Mouse (Mus musculus) kidney, adult 2 months (tissue): Measurements from ENCODE around the gene Wnt5b. TPM values are rescaled to one million over a fixed set of nuclear protein-coding genes. Genes with fewer than 3 reads are reported as not detected.

ENCODE experiments used
- DNase-seq: peaks from one replicate; pipeline ENCODE4 v3.0.0; 2021
- H3K27ac ChIP-seq: fragments of 200-500 bp; 2 replicates; pipeline ENCODE4 v1.5.1; 2012; ENCODE audit warnings: low read depth, low read length, control low read depth, inconsistent platforms; ENCODE audit not compliant: insufficient read depth
- H3K27me3 ChIP-seq: fragments of 200-500 bp; replicated peaks from 2 replicates; pipeline ENCODE4 v1.6.1; 2012; ENCODE audit warnings: mild to moderate bottlenecking, moderate library complexity, low read length, inconsistent platforms; ENCODE audit not compliant: control insufficient read depth, insufficient read depth
- H3K36me3 ChIP-seq: fragments of 200-500 bp; 2 replicates; pipeline ENCODE4 v1.6.1; 2012; ENCODE audit warnings: mild to moderate bottlenecking, moderate library complexity, low read length, inconsistent platforms; ENCODE audit not compliant: control insufficient read depth, insufficient read depth
- H3K4me1 ChIP-seq: fragments of 200-500 bp; 2 replicates; pipeline ENCODE4 v1.6.1; 2011; ENCODE audit warnings: low read length; ENCODE audit not compliant: control insufficient read depth, insufficient read depth
- H3K4me3 ChIP-seq: fragments of 200-500 bp; 2 replicates; pipeline ENCODE4 v1.5.1; 2011; ENCODE audit warnings: mild to moderate bottlenecking, low read depth, low read length, control low read depth; ENCODE audit not compliant: insufficient read depth
- CTCF ChIP-seq: fragments of 200-500 bp; conservative IDR thresholded peaks from 2 replicates; pipeline ENCODE4 v1.5.1; 2011; ENCODE audit warnings: low read depth, mild to moderate bottlenecking, control low read depth, low read length, moderate library complexity, mixed read lengths; ENCODE audit not compliant: insufficient read depth, insufficient read length
- POLR2A ChIP-seq: fragments of 200-500 bp; IDR thresholded peaks from one replicate; pipeline ENCODE4 v1.6.1; 2011; ENCODE audit warnings: low read depth, low read length, control low read depth
- WGBS: fragments of 180-500 bp; shearing (Covaris S2); methylation state at CpG from one replicate; pipeline ENCODE4 v1.1.7; 2018; 5-methylcytosine and 5-hydroxymethylcytosine counted together
- polyA plus RNA-seq: library from polyadenylated mRNA; depleted of rRNA; stranded (reverse); fragments of >200 nt; gene quantifications from 2 replicates; pipeline ENCODE4 v1.2.3, GENCODE M21; 2012

Gene Wnt5b
- polyA plus RNA-seq, 1 experiment = 6.2 TPM

GRCm38 (mm10) chr6:119458166-119458565, 86.0 kb downstream of the Wnt5b start:
- H3K4me1 ChIP-seq = no peaks in the 10 kb centered on the region
- WGBS = 72% methylated on average over 8 of the region's 8 CpGs
- no peak overlapping the region for H3K27ac ChIP-seq
- no peaks in the 10 kb centered on the region for H3K27me3 ChIP-seq
- no peaks in the 10 kb centered on the region for H3K36me3 ChIP-seq
- DNase-seq = no peak
- H3K4me3 ChIP-seq = no peak overlapping the region
- TF ChIP-seq CTCF = no peak
- no peak for TF ChIP-seq POLR2A

GRCm38 (mm10) chr6:119451981-119452499, 92.1 kb downstream of the Wnt5b start:
- TF ChIP-seq CTCF (no peak), POLR2A (no peak)
- H3K27ac ChIP-seq = no peak overlapping the region
- H3K4me1 ChIP-seq = peaks cover 5% of the 10 kb centered on the region; the same call in 1 of the 2 replicates
- 7% methylated on average over 15 of the region's 15 CpGs for WGBS
- H3K4me3 ChIP-seq = peak overlapping the region; percentile 37
- peak; percentile 66 for DNase-seq
- no peaks in the 10 kb centered on the region for H3K27me3 ChIP-seq
- no peaks in the 10 kb centered on the region for H3K36me3 ChIP-seq

- WGBS = 58% methylated on average over 14 of the region's 14 CpGs
- H3K27me3 ChIP-seq = no peaks in the 10 kb centered on the region
- no peaks in the 10 kb centered on the region for H3K36me3 ChIP-seq
- H3K27ac ChIP-seq = no peak overlapping the region
- peaks cover 5% of the 10 kb centered on the region; the same call in 1 of the 2 replicates for H3K4me1 ChIP-seq
- no peak overlapping the region for H3K4me3 ChIP-seq
- no peak for DNase-seq
- TF ChIP-seq POLR2A = no peak
- TF ChIP-seq CTCF = no peak
These were observed 92.9 kb downstream of the Wnt5b start for GRCm38 (mm10) chr6:119450965-119451943.

- Histone ChIP-seq H3K4me3 (peak overlapping the region; percentile 27), H3K36me3 (no peaks in the 10 kb centered on the region), H3K4me1 (peaks cover 5% of the 10 kb centered on the region; the same call in 1 of the 2 replicates), H3K27me3 (no peaks in the 10 kb centered on the region), H3K27ac (no peak overlapping the region)
- DNase-seq = peak; percentile 84
- 5% methylated on average over 23 of the region's 23 CpGs for WGBS
- no peak for TF ChIP-seq POLR2A
- peak; percentile 57 for TF ChIP-seq CTCF
These were observed 95.1 kb downstream of the Wnt5b start for GRCm38 (mm10) chr6:119449060-119449499.

- DNase-seq = peak; percentile 56
- H3K4me3 ChIP-seq = peak overlapping the region; percentile 27
- no peaks in the 10 kb centered on the region for H3K27me3 ChIP-seq
- H3K4me1 ChIP-seq = peaks cover 5% of the 10 kb centered on the region; the same call in 1 of the 2 replicates
- WGBS = 25% methylated on average over 18 of the region's 18 CpGs
- H3K36me3 ChIP-seq = no peaks in the 10 kb centered on the region
- H3K27ac ChIP-seq = no peak overlapping the region
- TF ChIP-seq CTCF = no peak
- no peak for TF ChIP-seq POLR2A
These were observed 95.7 kb downstream of the Wnt5b start for GRCm38 (mm10) chr6:119448321-119449059.

GRCm38 (mm10) chr6:119445671-119446607, 98.2 kb downstream of the Wnt5b start:
- H3K36me3 ChIP-seq = no peaks in the 10 kb centered on the region
- no peak for TF ChIP-seq CTCF
- TF ChIP-seq POLR2A = no peak
- no peak overlapping the region for H3K27ac ChIP-seq
- 62% methylated on average over 11 of the region's 11 CpGs for WGBS
- H3K4me3 ChIP-seq = no peak overlapping the region
- H3K27me3 ChIP-seq = no peaks in the 10 kb centered on the region
- H3K4me1 ChIP-seq = peaks cover 5% of the 10 kb centered on the region; the same call in 1 of the 2 replicates
- DNase-seq = no peak
